Mouse (Mus musculus) neural tube, embryonic 13.5 days (tissue): ENCODE measurements at regions not wholly inside any gene's neighbourhood (a gene's known extent, or its start where the extent isn't known, plus 50 kb on each side); places are given as distances from the start of the nearest gene placed in this dataset.

ENCODE experiments used
- ATAC-seq: fragments of 200-750 bp; cut with Nextera tagmentation; 2 replicates; pipeline ENCODE4 v1.8.0; 2017; ENCODE audit warnings: low read depth, mild to moderate bottlenecking, moderate TSS enrichment, moderate library complexity
- H3K27ac ChIP-seq: fragments of 300-500 bp; sonication (generic); replicated peaks from 2 replicates; pipeline ENCODE4 v1.5.1; 2015; ENCODE audit warnings: moderate library complexity, mild to moderate bottlenecking, inconsistent platforms
- H3K27me3 ChIP-seq: fragments of 300-500 bp; sonication (generic); 2 replicates; pipeline ENCODE4 v1.6.1; 2015; ENCODE audit warnings: mild to moderate bottlenecking, inconsistent platforms
- H3K36me3 ChIP-seq: fragments of 300-500 bp; sonication (generic); 2 replicates; pipeline ENCODE4 v1.6.1; 2015; ENCODE audit warnings: mild to moderate bottlenecking, inconsistent platforms
- H3K4me1 ChIP-seq: fragments of 300-500 bp; sonication (generic); replicated peaks from 2 replicates; pipeline ENCODE4 v1.6.1; 2015; ENCODE audit warnings: inconsistent platforms
- H3K4me2 ChIP-seq: fragments of 300-500 bp; sonication (generic); 2 replicates; pipeline ENCODE4 v1.6.1; 2015; ENCODE audit warnings: inconsistent platforms, mild to moderate bottlenecking, moderate library complexity
- H3K4me3 ChIP-seq: fragments of 300-500 bp; sonication (generic); 2 replicates; pipeline ENCODE4 v1.5.1; 2015; ENCODE audit warnings: mild to moderate bottlenecking, inconsistent platforms
- H3K9ac ChIP-seq: fragments of 300-500 bp; sonication (generic); 2 replicates; pipeline ENCODE4 v1.6.1; 2015; ENCODE audit warnings: moderate library complexity, mild to moderate bottlenecking, inconsistent platforms
- H3K9me3 ChIP-seq: fragments of 300-500 bp; sonication (generic); 2 replicates; pipeline ENCODE4 v1.6.1; 2016; ENCODE audit warnings: inconsistent platforms
- WGBS: fragments of 180-500 bp; shearing (Covaris S2); methylation state at CpG from one replicate; pipeline ENCODE4 v1.1.7; 2015; 5-methylcytosine and 5-hydroxymethylcytosine counted together

- Histone ChIP-seq H3K4me3 (no peak overlapping the region), H3K27me3 (no peaks in the 10 kb centered on the region), H3K9ac (no peak overlapping the region), H3K36me3 (no peaks in the 10 kb centered on the region), H3K27ac (no peak overlapping the region), H3K4me2 (no peak overlapping the region), H3K9me3 (no peaks in the 10 kb centered on the region), H3K4me1 (no peaks in the 10 kb centered on the region)
- WGBS = 80% methylated on average over 2 of the region's 2 CpGs
- ATAC-seq = no peak
Measured at GRCm38 (mm10) chr15:57535514-57535913, 58.1 kb upstream of the Slc22a22 start.
